Mouse (Mus musculus): ENCODE measurements around the gene Ythdf2.
A peak's percentile ranks its signal among the peaks of the same experiment; 100 is the strongest.

The Ythdf2 gene

GRCm38 (mm10) chr4:132217781-132218180 lies 5.7 kb upstream of the Ythdf2 start:
- no peak for TF ChIP-seq GATA4 (IDR thresholded peaks at IDR 0.05; ENCODE audit: insufficient replicate concordance, low read length)

GRCm38 (mm10) chr4:132216602-132217001 lies 4.5 kb upstream of the Ythdf2 start:
- TF ChIP-seq GATA4 (IDR thresholded peaks at IDR 0.05; ENCODE audit: insufficient replicate concordance, low read length): no peak

- peak; percentile 47; the same call in 1 of the 2 replicates for TF ChIP-seq GATA4 (IDR thresholded peaks at IDR 0.05; ENCODE audit: insufficient replicate concordance, low read length)
Measured at GRCm38 (mm10) chr4:132214847-132215246, 2.7 kb upstream of the Ythdf2 start.

- no peak for TF ChIP-seq GATA4 (IDR thresholded peaks at IDR 0.05; ENCODE audit: insufficient replicate concordance, low read length)
Measured at GRCm38 (mm10) chr4:132211091-132211942, 786 bp downstream of the Ythdf2 start.

GRCm38 (mm10) chr4:132210325-132210724 lies 1.8 kb downstream of the Ythdf2 start:
- 0 out of 2 replicates have a peak, but pooled peaks have one; percentile 46 for TF ChIP-seq GATA4 (IDR thresholded peaks at IDR 0.05; ENCODE audit: insufficient replicate concordance, low read length)

- TF ChIP-seq GATA4 (IDR thresholded peaks at IDR 0.05; ENCODE audit: insufficient replicate concordance, low read length): no peak
Measured at GRCm38 (mm10) chr4:132209299-132209698, 2.8 kb downstream of the Ythdf2 start.

- TF ChIP-seq GATA4 (IDR thresholded peaks at IDR 0.05; ENCODE audit: insufficient replicate concordance, low read length): no peak
Measured at GRCm38 (mm10) chr4:132207280-132207679, 4.8 kb downstream of the Ythdf2 start.

- TF ChIP-seq GATA4 (IDR thresholded peaks at IDR 0.05; ENCODE audit: insufficient replicate concordance, low read length): no peak
Measured at GRCm38 (mm10) chr4:132198771-132199170, 13.3 kb downstream of the Ythdf2 start.

GRCm38 (mm10) chr4:132198285-132198712 lies 13.8 kb downstream of the Ythdf2 start:
- TF ChIP-seq GATA4 (IDR thresholded peaks at IDR 0.05; ENCODE audit: insufficient replicate concordance, low read length): peak; percentile 44; the same call in 1 of the 2 replicates

- no peak for TF ChIP-seq GATA4 (IDR thresholded peaks at IDR 0.05; ENCODE audit: insufficient replicate concordance, low read length)
Measured at GRCm38 (mm10) chr4:132194975-132195374, 17.1 kb downstream of the Ythdf2 start.

- TF ChIP-seq GATA4 (IDR thresholded peaks at IDR 0.05; ENCODE audit: insufficient replicate concordance, low read length): no peak
Measured at GRCm38 (mm10) chr4:132194373-132194772, 17.7 kb downstream of the Ythdf2 start.

- TF ChIP-seq GATA4 (IDR thresholded peaks at IDR 0.05; ENCODE audit: insufficient replicate concordance, low read length): no peak
Measured at GRCm38 (mm10) chr4:132187826-132188401, 24.2 kb downstream of the Ythdf2 start.

- no peak for TF ChIP-seq GATA4 (IDR thresholded peaks at IDR 0.05; ENCODE audit: insufficient replicate concordance, low read length)
Measured at GRCm38 (mm10) chr4:132183162-132183561, 28.9 kb downstream of the Ythdf2 start.

- no peak for TF ChIP-seq GATA4 (IDR thresholded peaks at IDR 0.05; ENCODE audit: insufficient replicate concordance, low read length)
Measured at GRCm38 (mm10) chr4:132181721-132182658, 30.1 kb downstream of the Ythdf2 start.

GRCm38 (mm10) chr4:132180710-132181109 lies 31.4 kb downstream of the Ythdf2 start:
- TF ChIP-seq GATA4 (IDR thresholded peaks at IDR 0.05; ENCODE audit: insufficient replicate concordance, low read length): no peak
